21 mouse cellular contexts compared by ENCODE assay signal in the genomic region with DNA sequence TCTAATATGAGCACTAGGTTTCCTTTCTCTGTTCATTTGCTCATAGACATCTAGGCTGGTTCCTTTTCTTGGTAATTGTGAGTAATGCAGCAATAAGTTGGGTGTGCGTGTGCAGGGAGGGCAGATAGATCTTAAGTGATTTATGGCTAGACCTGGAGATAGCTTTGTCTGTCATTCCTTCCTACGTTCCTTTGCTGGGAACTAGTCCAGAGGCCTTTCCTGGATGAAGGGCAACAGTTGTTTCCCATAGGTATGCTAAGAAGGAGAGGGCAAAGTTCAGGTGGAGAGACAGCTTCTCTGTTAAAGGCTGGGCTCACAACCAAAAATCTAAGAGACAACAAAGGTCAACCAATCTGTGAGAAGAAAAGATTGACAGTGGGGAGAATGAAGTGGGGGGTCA. TPM values are rescaled to one million over a fixed set of nuclear protein-coding genes. Genes with fewer than 3 reads are reported as not detected.
A peak's percentile ranks its signal among the peaks of the same experiment; 100 is the strongest.
DNase-seq lines count a peak whose midpoint lies in the region; ATAC-seq and TF ChIP-seq lines count a peak whose summit lies in the region.
"Had no signal": no experiment of that assay in that cellular context is flagged by ENCODE, and none has a peak within 500 bp of the region (broad histone marks: within the 10 kb centered on the region; RNA-seq: fewer than 3 reads in every experiment).

No protein-coding gene starts in this region.

- H3K9me3 ChIP-seq in kidney, embryonic 15.5 days (replicated peaks): no peaks in the 10 kb centered on the region
- H3K9me3 ChIP-seq in intestine, embryonic 15.5 days: no peaks in the 10 kb centered on the region
- no peaks in the 10 kb centered on the region for H3K9me3 ChIP-seq in intestine, embryonic 16.5 days (ENCODE audit: control insufficient read depth, low read length)
- H3K9me3 ChIP-seq: embryonic facial prominence, embryonic 15.5 days; forebrain, embryonic 10.5 days; heart, embryonic 10.5 days; hindbrain, embryonic 13.5 days had no signal

- no peak overlapping the region for H3K4me3 ChIP-seq in kidney, adult 2 months (ENCODE audit: insufficient read depth, low read depth, low read length)
- no peak overlapping the region for H3K4me3 ChIP-seq in kidney, embryonic 15.5 days (replicated peaks)
- no peak overlapping the region for H3K4me3 ChIP-seq in intestine, embryonic 15.5 days (replicated peaks)
- H3K4me3 ChIP-seq in intestine, embryonic 16.5 days (ENCODE audit: low read length): no peak overlapping the region
- H3K4me3 ChIP-seq: embryonic facial prominence, embryonic 15.5 days; erythroblast, embryonic 14.5 days; forebrain, embryonic 10.5 days; gastrocnemius, adult 2 months; heart, embryonic 10.5 days; hindbrain, embryonic 13.5 days had no signal

- TF ChIP-seq POLR2A in kidney, adult 2 months (IDR thresholded peaks at IDR 0.05; ENCODE audit: low read depth, low read length): no peak

- peaks cover 8% of the 10 kb centered on the region; the same call in 1 of the 2 replicates for H3K4me1 ChIP-seq in kidney, adult 2 months (ENCODE audit: control insufficient read depth, insufficient read depth, low read length)
- H3K4me1 ChIP-seq in kidney, embryonic 15.5 days: no peaks in the 10 kb centered on the region
- no peaks in the 10 kb centered on the region for H3K4me1 ChIP-seq in intestine, embryonic 15.5 days (replicated peaks)
- no peaks in the 10 kb centered on the region for H3K4me1 ChIP-seq in intestine, embryonic 16.5 days (ENCODE audit: control insufficient read depth, insufficient read depth, low read length)
- H3K4me1 ChIP-seq: embryonic facial prominence, embryonic 15.5 days; forebrain, embryonic 10.5 days; heart, embryonic 10.5 days; hindbrain, embryonic 13.5 days had no signal

- TF ChIP-seq CTCF in kidney, adult 2 months (conservative IDR thresholded peaks at IDR 0.05; ENCODE audit: insufficient read depth, insufficient read length, low read depth, low read length): no peak

- H3K27me3 ChIP-seq in kidney, adult 2 months (replicated peaks; ENCODE audit: control insufficient read depth, insufficient read depth, low read length): no peaks in the 10 kb centered on the region
- H3K27me3 ChIP-seq in kidney, embryonic 15.5 days: no peaks in the 10 kb centered on the region
- no peaks in the 10 kb centered on the region for H3K27me3 ChIP-seq in intestine, embryonic 15.5 days (replicated peaks)
- H3K27me3 ChIP-seq in intestine, embryonic 16.5 days (replicated peaks; ENCODE audit: control insufficient read depth, insufficient read depth, low read length): no peaks in the 10 kb centered on the region
- H3K27me3 ChIP-seq: embryonic facial prominence, embryonic 15.5 days; hindbrain, embryonic 13.5 days had no signal

- no peak for ATAC-seq in kidney, embryonic 15.5 days (replicated peaks; ENCODE audit: low FRiP score)
- peak; percentile 75 for ATAC-seq in intestine, embryonic 15.5 days
- peak; percentile 86 for ATAC-seq in intestine, embryonic 16.5 days
- ATAC-seq: forebrain, embryonic 14.5 days had no signal

- H3K4me2 ChIP-seq in kidney, embryonic 15.5 days: no peak overlapping the region
- no peak overlapping the region for H3K4me2 ChIP-seq in intestine, embryonic 15.5 days (replicated peaks)
- no peak overlapping the region for H3K4me2 ChIP-seq in intestine, embryonic 16.5 days (ENCODE audit: low read depth, low read length)
- H3K4me2 ChIP-seq: embryonic facial prominence, embryonic 15.5 days; hindbrain, embryonic 13.5 days had no signal

- peak; percentile 88 for DNase-seq in kidney, adult 2 months
- DNase-seq in kidney, postnatal 36 days: peak; percentile 41 to 82
- DNase-seq in gastrocnemius, postnatal 10 days: no peak
- DNase-seq: adrenal gland, adult 2 months; adrenal gland, postnatal 25 days; cerebellum, adult 2 months; cerebellum, postnatal 14 days; embryo, embryonic 11 days; gastrocnemius, adult 2 months; gastrocnemius, postnatal 36 days; heart, adult 18-20 months; heart, postnatal 10 days had no signal

- peak overlapping the region; percentile 24 for H3K27ac ChIP-seq in kidney, adult 2 months (ENCODE audit: insufficient read depth, low read depth, low read length)
- H3K27ac ChIP-seq in kidney, embryonic 15.5 days: no peak overlapping the region
- H3K27ac ChIP-seq in intestine, embryonic 15.5 days: no peak overlapping the region
- H3K27ac ChIP-seq in intestine, embryonic 16.5 days (ENCODE audit: low read length): no peak overlapping the region
- H3K27ac ChIP-seq: embryonic facial prominence, embryonic 15.5 days; forebrain, embryonic 10.5 days; gastrocnemius, adult 2 months; heart, embryonic 10.5 days; hindbrain, embryonic 13.5 days had no signal

- WGBS in kidney, adult 2 months: 31% methylated on average over 2 of the region's 2 CpGs
- WGBS in kidney, embryonic 15.5 days: 60% methylated on average over 2 of the region's 2 CpGs
- 56% methylated on average over 2 of the region's 2 CpGs for WGBS in intestine, embryonic 15.5 days
- WGBS in intestine, embryonic 16.5 days: 40% methylated on average over 2 of the region's 2 CpGs

- H3K9ac ChIP-seq in kidney, embryonic 15.5 days: no peak overlapping the region
- H3K9ac ChIP-seq in intestine, embryonic 15.5 days: no peak overlapping the region
- H3K9ac ChIP-seq in intestine, embryonic 16.5 days (ENCODE audit: low read depth, low read length): no peak overlapping the region
- H3K9ac ChIP-seq: embryonic facial prominence, embryonic 15.5 days; hindbrain, embryonic 13.5 days had no signal

- no peaks in the 10 kb centered on the region for H3K36me3 ChIP-seq in kidney, adult 2 months (ENCODE audit: control insufficient read depth, insufficient read depth, low read length)
- no peaks in the 10 kb centered on the region for H3K36me3 ChIP-seq in kidney, embryonic 15.5 days
- H3K36me3 ChIP-seq in intestine, embryonic 15.5 days: no peaks in the 10 kb centered on the region
- H3K36me3 ChIP-seq in intestine, embryonic 16.5 days (ENCODE audit: control insufficient read depth, insufficient read depth, low read length): no peaks in the 10 kb centered on the region
- H3K36me3 ChIP-seq: embryonic facial prominence, embryonic 15.5 days; forebrain, embryonic 10.5 days; heart, embryonic 10.5 days; hindbrain, embryonic 13.5 days had no signal

RNA-seq across cellular contexts. Expression of a gene that starts 28.7 kb away (rescaled TPM):
- polyA plus RNA-seq in kidney, adult 2 months (2012; rRNA removed): 19.2 and 24.9 TPM in 2 replicates
- 37.0 and 40.6 TPM in 2 replicates for polyA plus RNA-seq in kidney, embryonic 15.5 days (2015; fragmentation: Nextera tagmentation; extraction: Ambion mirVana)
- polyA plus RNA-seq in intestine, embryonic 15.5 days (2015; fragmentation: Nextera tagmentation; extraction: Ambion mirVana): 53.4 and 53.7 TPM in 2 replicates
- polyA plus RNA-seq in intestine, embryonic 16.5 days (2015; fragmentation: Nextera tagmentation; extraction: Ambion mirVana): 57.8 and 64.3 TPM in 2 replicates
- total RNA-seq in gastrocnemius, postnatal 10 days (2021): 10 to 100 TPM; 52.7 to 55.7 TPM

RNA-seq across cellular contexts. Expression of a gene that starts 46.8 kb away (rescaled TPM):
- polyA plus RNA-seq in kidney, adult 2 months (2012; rRNA removed): 1.8 and 2.4 TPM in 2 replicates
- polyA plus RNA-seq in kidney, embryonic 15.5 days (2015; fragmentation: Nextera tagmentation; extraction: Ambion mirVana): 11.7 and 12.1 TPM in 2 replicates
- polyA plus RNA-seq in intestine, embryonic 15.5 days (2015; fragmentation: Nextera tagmentation; extraction: Ambion mirVana): 7.7 and 8.0 TPM in 2 replicates
- 6.9 and 7.6 TPM in 2 replicates for polyA plus RNA-seq in intestine, embryonic 16.5 days (2015; fragmentation: Nextera tagmentation; extraction: Ambion mirVana)
- total RNA-seq in gastrocnemius, postnatal 10 days (2021): 10 to 100 TPM in 1 of 2 experiments, 1 to 10 TPM in 1; 9.8 to 11.8 TPM
